Mouse (Mus musculus) cerebellum, adult (tissue): Measurements from ENCODE around the gene Gng3.
"Not testable (repeated sequence)": the region's sequence is repeated elsewhere in the genome, so short reads cannot be mapped to it uniquely, and the experiment has no call there.

Source experiments
- ATAC-seq: cut with Nextera tagmentation; 2 replicates; pipeline ENCODE4 v1.9.2; 2017; ENCODE audit warnings: mild to moderate bottlenecking, moderate library complexity, mixed read lengths; ENCODE audit not compliant: insufficient number of reproducible peaks, low FRiP score, low TSS enrichment

Gene Gng3

DNA sequence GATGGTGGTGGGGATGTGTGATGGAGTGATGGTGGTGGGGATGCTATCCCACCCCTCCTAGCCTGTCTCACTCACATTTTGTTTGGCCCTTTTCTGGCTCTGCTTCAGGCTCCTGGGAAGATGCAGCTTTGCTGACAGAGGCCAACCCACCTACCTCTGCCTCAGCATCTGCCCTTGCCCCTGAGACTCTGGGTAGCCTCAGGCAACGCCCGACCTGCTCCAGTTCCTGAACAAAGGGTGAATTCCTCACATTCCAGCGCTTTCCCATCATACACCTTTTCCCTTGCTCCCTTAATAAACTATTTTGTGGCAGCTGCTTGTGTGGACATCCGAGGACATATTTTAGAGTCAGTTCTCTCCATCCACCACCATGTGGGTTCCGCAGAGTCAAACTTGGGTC is 9.4 kb upstream of the Gng3 start:
- ATAC-seq, result no peak

DNA sequence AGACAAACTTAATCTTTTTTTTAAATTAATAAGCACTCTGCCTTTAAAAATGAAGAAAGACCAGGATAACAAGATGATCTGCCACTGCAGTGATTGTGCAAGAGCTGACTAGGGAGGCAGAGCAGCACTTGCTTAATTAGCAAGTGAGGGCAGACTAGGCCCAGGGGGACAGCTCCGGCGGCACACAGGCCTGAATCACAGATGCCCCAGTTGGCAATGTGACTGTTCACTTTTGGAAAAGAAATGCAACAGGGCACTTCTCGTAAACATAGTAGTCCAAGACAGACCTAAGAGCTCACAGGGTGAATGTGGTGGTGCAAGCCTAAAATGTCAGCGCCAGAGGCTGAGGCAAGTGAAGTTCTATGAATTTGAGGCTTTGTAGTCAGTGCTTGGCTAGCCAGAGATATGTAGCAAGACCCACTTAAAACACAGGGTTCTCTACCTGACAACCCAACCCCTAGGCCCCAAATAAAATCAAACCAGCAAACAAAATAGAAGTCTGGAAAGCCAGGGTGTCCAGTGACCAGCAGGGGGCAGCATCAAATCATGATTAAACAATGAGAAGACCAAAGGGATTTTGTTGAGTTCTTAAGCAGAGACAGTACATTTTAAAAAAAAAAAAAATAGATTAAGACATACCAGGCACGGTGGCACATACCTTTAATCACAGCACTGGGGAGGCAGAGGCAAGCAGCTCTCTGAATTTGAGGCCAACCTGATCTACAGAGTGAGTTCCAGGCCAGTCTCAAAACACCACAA is 5.6 kb upstream of the Gng3 start:
- no peak for ATAC-seq

GRCm38 (mm10) chr19:8842961-8843360 is 4.0 kb upstream of the Gng3 start:
- ATAC-seq, result no peak

DNA sequence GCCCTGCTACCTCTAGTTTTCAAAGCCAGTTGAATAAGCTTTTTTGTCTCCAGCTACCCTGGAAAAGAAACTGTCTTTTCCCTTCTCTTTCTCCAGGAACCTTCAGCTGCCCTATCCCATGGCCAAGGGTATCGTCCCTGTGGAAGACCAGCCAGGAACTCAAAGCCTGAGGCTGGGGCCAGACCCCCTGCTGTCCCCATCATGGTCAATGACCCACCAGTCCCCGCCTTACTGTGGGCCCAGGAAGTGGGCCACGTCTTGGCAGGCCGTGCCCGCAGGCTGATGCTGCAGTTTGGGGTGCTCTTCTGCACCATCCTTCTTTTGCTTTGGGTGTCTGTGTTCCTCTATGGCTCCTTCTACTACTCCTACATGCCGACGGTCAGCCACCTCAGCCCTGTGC is 2.0 kb upstream of the Gng3 start:
- ATAC-seq, result no peak

DNA sequence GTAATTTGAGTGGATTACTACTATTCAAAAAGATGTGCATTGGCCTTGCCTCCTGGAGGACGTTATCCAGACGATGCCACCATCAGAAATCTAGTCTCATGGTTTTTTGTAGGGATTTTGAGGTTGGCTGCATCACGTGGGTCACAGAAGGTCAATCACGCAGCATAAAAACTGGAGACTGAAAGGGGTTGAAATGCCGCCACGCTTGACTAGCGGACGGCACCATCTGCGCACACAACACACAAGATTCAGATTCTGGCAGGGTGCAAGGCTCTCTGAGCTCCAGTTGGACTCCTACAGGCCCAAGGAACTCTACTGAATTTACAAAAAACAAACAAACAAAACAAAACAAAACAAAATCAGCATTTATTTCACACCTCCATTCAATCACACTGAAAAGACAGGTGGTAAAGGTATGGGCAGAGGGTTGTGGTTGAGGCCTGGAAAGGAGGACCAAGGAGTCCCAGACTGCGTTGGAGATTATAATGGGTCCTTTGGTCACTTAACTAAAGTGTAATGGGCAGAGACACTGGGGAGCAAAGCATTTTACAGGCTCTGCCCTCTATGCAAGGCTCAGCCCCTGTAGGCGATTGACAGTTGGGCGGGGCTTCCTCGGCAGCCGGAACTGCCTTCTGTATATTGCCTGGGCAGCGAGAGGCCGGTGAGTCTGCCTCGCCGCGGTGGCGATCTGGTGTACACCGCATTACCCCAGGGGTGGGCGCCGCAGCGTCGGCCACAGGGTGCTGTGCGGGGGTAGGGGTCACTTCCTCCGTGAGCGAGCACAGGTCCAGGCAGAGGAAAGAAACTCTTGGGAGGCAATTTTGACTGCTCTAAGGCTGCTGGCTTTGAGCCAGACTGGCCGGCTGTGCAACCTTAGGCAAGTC is 1.2 kb upstream of the Gng3 start:
- peak; percentile 71 for ATAC-seq

DNA sequence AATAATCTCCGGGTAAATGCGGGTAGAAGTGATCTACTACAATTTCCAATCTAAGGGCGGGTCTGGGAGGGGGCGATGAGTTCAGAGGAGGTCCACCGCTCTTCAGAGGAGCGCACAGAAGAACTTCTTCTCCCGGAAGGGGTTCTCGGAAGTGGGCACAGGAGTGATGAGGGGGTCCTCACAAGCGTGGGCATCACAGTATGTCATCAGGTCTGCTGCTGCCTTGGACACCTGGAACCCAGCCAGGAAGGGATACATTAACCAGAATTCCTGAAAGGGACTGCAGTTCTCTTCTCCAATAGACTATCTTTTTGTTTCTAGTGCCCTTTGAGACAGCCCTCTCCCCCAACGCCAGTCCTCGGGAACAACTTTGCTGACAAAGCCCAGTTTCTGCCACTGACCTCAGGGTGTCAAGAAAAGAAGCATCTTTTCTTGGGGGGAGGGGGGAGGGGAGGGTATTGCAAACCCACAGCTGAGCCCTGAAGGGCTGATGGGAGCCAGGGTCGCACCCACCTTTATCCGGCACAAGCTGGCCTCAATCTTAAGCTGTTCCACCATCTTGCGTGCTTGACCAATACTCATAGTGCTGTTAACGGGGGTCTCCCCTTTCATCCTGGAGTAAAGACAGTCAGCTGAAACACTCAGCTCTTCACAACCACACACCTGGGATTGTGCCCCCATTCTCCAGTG is 808 bp downstream of the Gng3 start:
- no peak for ATAC-seq

- peak; percentile 60 for ATAC-seq
Observed at GRCm38 (mm10) chr19:8837251-8837791, 1.7 kb downstream of the Gng3 start, which contains the start of gene Bscl2. TSS of gene Bscl2 (plus strand) at chr19:8837467.

DNA sequence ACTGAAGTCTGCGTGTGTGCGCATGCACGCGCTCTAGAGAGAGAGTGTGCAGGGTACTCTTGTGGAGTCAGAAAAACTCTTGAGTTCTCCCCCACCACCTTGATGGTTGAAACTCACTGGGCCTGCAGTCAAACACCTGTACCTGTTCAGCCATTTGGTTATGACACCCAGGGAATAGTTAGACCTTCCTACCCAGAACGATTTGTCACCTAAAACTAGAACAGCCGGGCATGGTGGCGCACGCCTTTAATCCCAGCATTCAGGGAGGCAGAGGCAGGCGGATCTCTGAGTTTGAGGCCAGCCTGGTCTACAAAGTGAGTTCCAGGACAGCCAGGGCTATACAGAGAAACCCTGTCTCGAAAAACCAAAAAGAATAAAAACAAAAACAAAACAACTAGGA is 2.7 kb downstream of the Gng3 start:
- ATAC-seq, result not testable (repeated sequence)

DNA sequence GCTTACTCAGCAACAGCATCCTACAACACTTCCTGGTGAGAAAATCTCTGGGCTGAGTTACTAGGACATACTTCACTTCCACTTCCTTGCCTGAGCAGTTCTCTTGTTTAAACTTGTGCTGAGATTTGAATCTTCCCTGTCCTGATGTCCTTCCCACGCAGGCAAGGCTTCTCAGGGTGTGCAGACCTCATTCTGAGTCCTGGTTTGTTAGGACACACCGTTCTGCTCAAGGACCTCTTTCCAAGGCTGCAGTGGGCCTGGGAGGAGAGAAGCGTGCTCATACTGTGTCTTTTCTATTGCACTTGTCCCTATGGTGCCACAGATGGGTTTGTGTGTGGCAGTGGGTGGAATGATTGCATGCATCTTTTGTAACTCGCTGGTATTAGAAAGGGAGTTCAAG is 6.0 kb downstream of the Gng3 start:
- no peak for ATAC-seq

DNA sequence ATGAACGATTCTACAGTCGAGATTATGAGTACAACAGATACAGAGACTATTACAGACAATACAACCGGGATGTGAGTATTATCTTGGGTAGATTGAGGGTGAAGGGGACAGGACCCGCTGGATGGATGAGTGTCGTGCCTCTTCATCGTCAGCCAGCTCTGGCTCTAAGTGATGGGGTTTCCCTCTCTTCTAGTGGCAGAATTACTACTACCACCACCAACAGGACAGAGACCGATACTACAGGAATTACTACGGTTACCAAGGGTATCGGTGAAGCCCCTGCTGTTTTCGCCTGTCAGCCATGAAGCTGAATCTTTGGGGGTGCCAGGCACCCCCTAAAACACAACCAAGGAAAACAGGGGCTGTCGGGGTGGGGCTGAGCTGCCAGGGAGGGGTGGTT is 7.7 kb downstream of the Gng3 start:
- no peak for ATAC-seq

GRCm38 (mm10) chr19:8830664-8831063 is 8.3 kb downstream of the Gng3 start:
- no peak for ATAC-seq

- no peak for ATAC-seq
Observed at GRCm38 (mm10) chr19:8829660-8830059, 9.3 kb downstream of the Gng3 start, which contains the start of gene AC129217.1. TSS of gene AC129217.1 (plus strand) at chr19:8829773.

DNA sequence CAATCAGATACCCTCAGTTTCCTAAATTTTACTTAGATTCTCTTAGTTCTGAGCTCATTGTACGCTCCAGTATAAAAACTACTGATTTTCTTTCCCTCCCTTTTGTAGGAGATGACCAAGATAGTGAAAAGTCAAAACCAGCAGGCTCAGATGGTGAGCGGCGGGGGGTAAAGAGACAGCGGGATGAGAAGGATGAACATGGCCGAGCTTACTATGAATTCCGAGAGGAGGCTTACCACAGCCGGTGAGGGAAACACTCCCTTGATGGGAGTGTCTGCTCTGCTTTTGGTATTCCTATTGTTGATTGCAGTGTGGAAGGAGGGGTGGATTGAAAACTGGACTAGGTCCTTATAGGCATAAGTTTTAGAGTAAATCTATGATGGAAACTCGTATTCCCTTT is 16.3 kb downstream of the Gng3 start:
- ATAC-seq, result no peak

- no peak for ATAC-seq
Observed at GRCm38 (mm10) chr19:8821146-8821545, 17.8 kb downstream of the Gng3 start.

- ATAC-seq, result peak; percentile 19; the same call in 1 of the 2 replicates
Observed at GRCm38 (mm10) chr19:8820424-8820956, 18.5 kb downstream of the Gng3 start.

DNA sequence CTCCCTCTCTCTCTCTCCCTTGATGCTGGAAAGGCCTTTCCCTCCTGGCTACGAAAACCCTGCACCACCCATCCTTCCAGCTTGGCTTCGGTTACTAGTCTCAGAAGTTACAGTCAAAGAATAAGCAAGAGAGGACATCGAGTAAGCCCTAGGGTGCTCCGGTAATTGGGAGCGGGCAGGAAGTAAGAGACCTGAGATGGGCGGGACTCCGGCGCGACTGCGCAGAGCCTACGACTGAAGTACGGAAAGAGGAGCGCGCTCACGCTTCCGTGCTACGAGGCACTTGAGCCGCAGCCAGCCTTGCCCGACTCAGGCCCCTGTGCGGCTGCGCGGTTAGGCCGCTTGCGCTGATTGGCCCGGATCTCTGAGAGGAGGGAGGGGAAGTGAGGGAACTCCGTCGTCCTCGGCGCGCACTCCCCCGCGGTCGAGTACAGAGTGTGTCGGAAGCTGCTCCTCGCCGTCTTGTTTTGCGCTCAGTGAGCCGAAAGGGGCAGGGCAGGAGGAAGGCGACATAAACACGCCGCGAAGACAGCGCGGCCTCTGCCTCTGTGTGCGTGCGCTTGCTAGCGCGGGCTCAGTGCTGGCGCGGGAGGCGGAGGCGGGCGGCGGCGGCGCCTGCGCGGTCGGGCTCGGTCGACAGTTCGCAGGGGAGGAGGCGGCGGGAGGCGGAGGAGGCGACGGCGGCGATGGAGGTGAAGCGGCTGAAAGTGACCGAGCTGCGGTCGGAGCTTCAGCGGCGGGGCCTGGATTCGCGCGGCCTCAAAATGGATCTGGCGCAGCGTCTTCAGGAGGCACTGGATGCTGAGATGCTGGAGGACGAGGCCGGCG is 19.2 kb downstream of the Gng3 start, which contains the start of gene Hnrnpul2:
TSS of gene Hnrnpul2 (plus strand) at position 415 of the 828 bp plus-strand sequence.
- ATAC-seq, result peak; percentile 88

DNA sequence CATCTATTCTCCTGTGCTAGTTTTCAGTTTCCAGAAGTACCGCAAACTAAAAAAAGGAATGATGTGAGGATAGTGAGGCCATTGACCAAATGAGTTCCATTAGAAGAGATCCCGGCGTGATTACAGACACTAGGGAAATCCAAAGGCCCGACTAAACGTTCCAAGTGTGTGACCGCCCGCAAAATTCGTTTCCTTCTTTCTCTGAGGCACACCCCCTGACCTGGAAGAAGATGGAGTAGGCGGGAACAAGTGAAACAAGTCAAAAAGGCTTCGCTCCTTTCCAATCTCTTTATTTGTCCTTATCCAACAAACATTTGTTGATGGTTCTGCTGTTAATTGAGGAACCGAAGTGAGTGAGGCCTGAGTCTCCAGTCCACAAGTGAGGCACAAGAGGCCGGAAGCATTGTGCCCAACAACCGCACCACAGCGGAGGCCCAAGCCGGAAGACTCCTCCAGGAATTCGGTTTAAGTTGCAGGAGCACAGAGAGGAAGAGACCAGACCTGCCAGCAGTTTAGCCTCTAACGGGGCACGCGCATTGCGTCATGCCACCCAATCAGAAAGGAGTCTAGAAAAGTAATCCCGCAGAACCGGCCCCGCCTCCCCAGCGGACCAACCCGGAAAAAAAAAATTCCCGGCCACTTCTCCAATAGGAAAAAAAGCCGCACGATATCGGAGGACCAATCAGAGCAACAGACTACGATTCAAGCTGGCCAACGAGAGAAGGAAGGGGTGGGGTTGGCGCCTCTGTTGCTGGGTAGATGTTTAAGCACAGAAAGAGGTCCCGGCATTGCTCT is 20.0 kb downstream of the Gng3 start, which contains the start of gene Ttc9c:
TSS of gene Ttc9c (minus strand) at position 533 of the 795 bp plus-strand sequence.
- ATAC-seq, result peak; percentile 86

DNA sequence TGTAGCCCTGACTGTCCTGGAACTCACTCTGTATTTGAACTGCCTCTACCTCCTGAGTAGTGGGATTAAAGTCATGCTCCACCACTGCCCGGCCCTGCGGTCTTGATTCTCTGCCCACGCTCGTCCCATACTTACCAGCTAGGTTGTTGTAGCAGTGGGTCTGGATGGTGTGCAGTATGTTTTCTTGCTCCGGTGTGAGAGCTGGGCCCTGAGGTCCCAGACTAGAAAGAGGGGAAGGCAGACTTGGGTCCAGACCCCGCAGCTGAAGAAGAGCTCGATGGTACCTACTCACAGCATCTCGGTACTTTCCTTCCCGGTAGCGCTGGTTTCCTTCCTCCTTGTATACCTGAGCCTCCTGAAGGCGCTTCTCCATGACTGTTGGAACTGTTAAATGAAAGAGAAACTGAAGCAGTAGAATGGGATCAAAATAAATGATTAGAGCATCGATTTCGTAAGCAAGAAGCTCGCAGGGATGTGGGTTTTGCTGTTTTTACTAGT is 20.6 kb downstream of the Gng3 start:
- ATAC-seq, result no peak
